Mouse (Mus musculus) midbrain, embryonic 10.5 days (tissue): Measurements from ENCODE around the gene Tmem219. TPM values are rescaled to one million over a fixed set of nuclear protein-coding genes. Genes with fewer than 3 reads are reported as not detected.
A peak's percentile ranks its signal among the peaks of the same experiment; 100 is the strongest.

Source experiments
- DNase-seq: peaks from one replicate; pipeline ENCODE4 v3.0.0-alpha.2; 2017; ENCODE audit warnings: low spot score
- H3K27ac ChIP-seq: fragments of 300-500 bp; sonication (generic); replicated peaks from 2 replicates; pipeline ENCODE4 v1.5.1; 2016; ENCODE audit warnings: mild to moderate bottlenecking
- H3K27me3 ChIP-seq: fragments of 300-500 bp; sonication (generic); 2 replicates; pipeline ENCODE4 v1.6.1; 2016; ENCODE audit warnings: low read depth, mild to moderate bottlenecking; ENCODE audit not compliant: poor library complexity, severe bottlenecking
- H3K36me3 ChIP-seq: fragments of 300-500 bp; sonication (generic); 2 replicates; pipeline ENCODE4 v1.6.1; 2016; ENCODE audit warnings: mild to moderate bottlenecking, moderate library complexity
- H3K4me1 ChIP-seq: fragments of 300-500 bp; sonication (generic); 2 replicates; pipeline ENCODE4 v1.6.1; 2016
- H3K4me3 ChIP-seq: fragments of 300-500 bp; sonication (generic); 2 replicates; pipeline ENCODE4 v1.5.1; 2016; ENCODE audit warnings: mild to moderate bottlenecking, moderate library complexity
- H3K9me3 ChIP-seq: fragments of 300-500 bp; sonication (generic); replicated peaks from 2 replicates; pipeline ENCODE4 v1.6.1; 2016; ENCODE audit warnings: mild to moderate bottlenecking
- WGBS: fragments of 180-500 bp; shearing (Covaris S2); methylation state at CpG from one replicate; pipeline ENCODE4 v1.1.7; 2016; 5-methylcytosine and 5-hydroxymethylcytosine counted together
- polyA plus RNA-seq: library from polyadenylated mRNA; unstranded; fragments of >200 nt; fragmentation: Nextera tagmentation; extraction: Ambion mirVana; gene quantifications from 2 replicates; pipeline ENCODE4 v1.2.1, GENCODE M21; 2016

Tmem219 gene
- polyA plus RNA-seq, 1 experiment from 2014 or later, result 29.4 TPM

- DNase-seq, result no peak
- Histone ChIP-seq H3K4me1 (peaks cover 39% of the 10 kb centered on the region), H3K27ac (no peak overlapping the region), H3K36me3 (peaks cover 81% of the 10 kb centered on the region), H3K27me3 (peaks cover 38% of the 10 kb centered on the region), H3K9me3 (no peaks in the 10 kb centered on the region), H3K4me3 (no peak overlapping the region; the same call in 1 of the 2 replicates)
- WGBS, result 89% methylated on average over 5 of the region's 5 CpGs
These were observed 69.3 kb downstream of the Tmem219 start for GRCm38 (mm10) chr7:126853454-126853853.

GRCm38 (mm10) chr7:126851192-126851591 lies 71.5 kb downstream of the Tmem219 start:
- peaks cover 59% of the 10 kb centered on the region for H3K36me3 ChIP-seq
- peaks cover 59% of the 10 kb centered on the region for H3K27me3 ChIP-seq
- 30% methylated on average over 12 of the region's 12 CpGs for WGBS
- H3K4me3 ChIP-seq, result no peak overlapping the region
- no peaks in the 10 kb centered on the region for H3K9me3 ChIP-seq
- 0 out of 2 replicates have a peak overlapping the region, but pooled peaks have one; percentile 4 for H3K27ac ChIP-seq
- DNase-seq, result no peak
- H3K4me1 ChIP-seq, result peaks cover 55% of the 10 kb centered on the region

- H3K27me3 ChIP-seq, result peaks cover 59% of the 10 kb centered on the region
- no peak for DNase-seq
- no peaks in the 10 kb centered on the region for H3K9me3 ChIP-seq
- 89% methylated on average over 6 of the region's 6 CpGs for WGBS
- H3K27ac ChIP-seq, result no peak overlapping the region
- no peak overlapping the region for H3K4me3 ChIP-seq
- H3K36me3 ChIP-seq, result peaks cover 48% of the 10 kb centered on the region
- peaks cover 55% of the 10 kb centered on the region for H3K4me1 ChIP-seq
These were observed 72.6 kb downstream of the Tmem219 start for GRCm38 (mm10) chr7:126850161-126850560.

GRCm38 (mm10) chr7:126848794-126849193 lies 73.9 kb downstream of the Tmem219 start:
- peaks cover 59% of the 10 kb centered on the region for H3K27me3 ChIP-seq
- no peak for DNase-seq
- H3K4me1 ChIP-seq, result peaks cover 57% of the 10 kb centered on the region
- H3K4me3 ChIP-seq, result peak overlapping the region; percentile 82
- H3K36me3 ChIP-seq, result peaks cover 35% of the 10 kb centered on the region
- WGBS, result 34% methylated on average over 10 of the region's 10 CpGs
- H3K9me3 ChIP-seq, result no peaks in the 10 kb centered on the region
- peak overlapping the region; percentile 89 for H3K27ac ChIP-seq

GRCm38 (mm10) chr7:126847421-126848398 lies 75.0 kb downstream of the Tmem219 start:
- under 1% methylated on average over 73 of the region's 74 CpGs for WGBS
- no peaks in the 10 kb centered on the region for H3K9me3 ChIP-seq
- DNase-seq, result peak; percentile 78
- peak overlapping the region; percentile 89 for H3K27ac ChIP-seq
- H3K27me3 ChIP-seq, result peaks cover 59% of the 10 kb centered on the region
- H3K4me1 ChIP-seq, result peaks cover 50% of the 10 kb centered on the region
- H3K4me3 ChIP-seq, result peak overlapping the region; percentile 82
- H3K36me3 ChIP-seq, result peaks cover 24% of the 10 kb centered on the region

GRCm38 (mm10) chr7:126847116-126847420 lies 75.6 kb downstream of the Tmem219 start, which contains the start of gene Doc2a:
Doc2a (plus strand) TSS chr7:126847416.
- H3K27me3 ChIP-seq, result peaks cover 57% of the 10 kb centered on the region
- no peak for DNase-seq
- H3K9me3 ChIP-seq, result no peaks in the 10 kb centered on the region
- peak within 1 kb of the TSS; percentile 82 for H3K4me3 ChIP-seq
- WGBS, result 26% methylated on average over 4 of the region's 4 CpGs
- H3K27ac ChIP-seq, result peak within 1 kb of the TSS; percentile 89
- H3K4me1 ChIP-seq, result peaks cover 43% of the 10 kb centered on the region
- H3K36me3 ChIP-seq, result peaks cover 17% of the 10 kb centered on the region

- 75% methylated on average over 2 of the region's 2 CpGs for WGBS
- Histone ChIP-seq H3K27me3 (peaks cover 41% of the 10 kb centered on the region), H3K4me1 (peaks cover 28% of the 10 kb centered on the region), H3K27ac (no peak overlapping the region), H3K36me3 (peaks cover 2% of the 10 kb centered on the region; the same call in 1 of the 2 replicates), H3K4me3 (no peak overlapping the region), H3K9me3 (peaks cover 6% of the 10 kb centered on the region; the same call in 1 of the 2 replicates)
- DNase-seq, result no peak
These were observed 77.2 kb downstream of the Tmem219 start for GRCm38 (mm10) chr7:126845516-126845915.

- Histone ChIP-seq H3K27ac (no peak overlapping the region), H3K4me3 (no peak overlapping the region), H3K27me3 (peaks cover 19% of the 10 kb centered on the region), H3K4me1 (peaks cover 17% of the 10 kb centered on the region), H3K9me3 (peaks cover 6% of the 10 kb centered on the region; the same call in 1 of the 2 replicates), H3K36me3 (no peaks in the 10 kb centered on the region)
- no peak for DNase-seq
- 84% methylated on average over 9 of the region's 9 CpGs for WGBS
These were observed 79.4 kb downstream of the Tmem219 start for GRCm38 (mm10) chr7:126843276-126843675.

Other genes starting within 250 kb of the Tmem219 start
- 0.29 TPM in 1 of 2 replicates, not detected in the other for gene Sult1a1, start 246.5 kb downstream of the Tmem219 start, polyA plus RNA-seq
- gene Bola2, start 227.5 kb downstream of the Tmem219 start, polyA plus RNA-seq, result 186 and 216 TPM in 2 replicates
- 14.1 and 15.5 TPM in 2 replicates for gene Slx1b, start 227.1 kb downstream of the Tmem219 start, polyA plus RNA-seq
- gene Coro1a, start 215.1 kb downstream of the Tmem219 start, polyA plus RNA-seq, result 42.7 and 50.1 TPM in 2 replicates
- gene Mapk3, start 163.3 kb downstream of the Tmem219 start, polyA plus RNA-seq, result 53.8 and 54.9 TPM in 2 replicates
- 0.68 and 1.1 TPM in 2 replicates for gene Gdpd3, start 156.6 kb downstream of the Tmem219 start, polyA plus RNA-seq
- gene Ypel3, start 146.0 kb downstream of the Tmem219 start, polyA plus RNA-seq, result 41.0 and 60.5 TPM in 2 replicates
- 0.42 and 0.64 TPM in 2 replicates for gene Tbx6, start 141.4 kb downstream of the Tmem219 start, polyA plus RNA-seq
- gene Ppp4c, start 130.4 kb downstream of the Tmem219 start, polyA plus RNA-seq, result 376 and 407 TPM in 2 replicates
- gene Fam57b, start 125.2 kb downstream of the Tmem219 start, polyA plus RNA-seq, result 4.1 and 7.7 TPM in 2 replicates
- not detected in 2 replicates for gene 4930451I11Rik, start 91.3 kb downstream of the Tmem219 start, polyA plus RNA-seq
- 6.6 and 8.4 TPM in 2 replicates for gene Doc2a, start 75.5 kb downstream of the Tmem219 start, polyA plus RNA-seq
- gene Hirip3, start 60.9 kb downstream of the Tmem219 start, polyA plus RNA-seq, result 50.1 and 50.7 TPM in 2 replicates
- 105 and 107 TPM in 2 replicates for gene Ino80e, start 60.5 kb downstream of the Tmem219 start, polyA plus RNA-seq
- gene Taok2, start 38.2 kb downstream of the Tmem219 start, polyA plus RNA-seq, result 53.2 and 61.1 TPM in 2 replicates
- gene Kctd13, start 6.0 kb upstream of the Tmem219 start, polyA plus RNA-seq, result 20.8 and 26.1 TPM in 2 replicates
- gene Asphd1, start 26.7 kb upstream of the Tmem219 start, polyA plus RNA-seq, result 0.25 and 0.76 TPM in 2 replicates
- gene Sez6l2, start 27.6 kb upstream of the Tmem219 start, polyA plus RNA-seq, result 2.0 and 4.6 TPM in 2 replicates
- 89.2 and 99.8 TPM in 2 replicates for gene Cdipt, start 53.0 kb upstream of the Tmem219 start, polyA plus RNA-seq
- 0.51 and 1.0 TPM in 2 replicates for gene Cdiptos, start 53.2 kb upstream of the Tmem219 start, polyA plus RNA-seq
- gene Mvp, start 91.7 kb upstream of the Tmem219 start, polyA plus RNA-seq, result 3.0 and 5.2 TPM in 2 replicates
- gene Pagr1b, start 93.6 kb upstream of the Tmem219 start, polyA plus RNA-seq, result 0.19 and 0.25 TPM in 2 replicates
- gene Pagr1a, start 94.4 kb upstream of the Tmem219 start, polyA plus RNA-seq, result 103 and 104 TPM in 2 replicates
- 46.2 and 55.1 TPM in 2 replicates for gene Gm42742, start 98.2 kb upstream of the Tmem219 start, polyA plus RNA-seq
- 2.9 and 4.4 TPM in 2 replicates for gene Prrt2, start 98.3 kb upstream of the Tmem219 start, polyA plus RNA-seq
- 64.6 and 66.4 TPM in 2 replicates for gene Maz, start 104.1 kb upstream of the Tmem219 start, polyA plus RNA-seq
- gene Kif22, start 119.6 kb upstream of the Tmem219 start, polyA plus RNA-seq, result 210 and 222 TPM in 2 replicates
- not detected in 2 replicates for gene Zg16, start 164.4 kb upstream of the Tmem219 start, polyA plus RNA-seq
- 0.91 and 1.2 TPM in 2 replicates for gene AI467606, start 168.4 kb upstream of the Tmem219 start, polyA plus RNA-seq
- 7.2 and 10.3 TPM in 2 replicates for gene Qprt, start 199.3 kb upstream of the Tmem219 start, polyA plus RNA-seq
- gene Spn, start 214.9 kb upstream of the Tmem219 start, polyA plus RNA-seq, result 0.09 and 0.10 TPM in 2 replicates